18 mouse cellular contexts compared by ENCODE assay signal in genomic region chr17:45081955-45082475, GRCm38 (mm10).
DNase-seq lines count a peak whose midpoint lies in the region; ATAC-seq and TF ChIP-seq lines count a peak whose summit lies in the region.
"Had no signal": no experiment of that assay in that cellular context is flagged by ENCODE, and none has a peak within 500 bp of the region (broad histone marks: within the 10 kb centered on the region; RNA-seq: fewer than 3 reads in every experiment).

No protein-coding gene starts in this region.

- 56% methylated on average over 8 of the region's 8 CpGs for WGBS in kidney, embryonic 15.5 days
- 49% methylated on average over 8 of the region's 8 CpGs for WGBS in kidney, embryonic 16.5 days
- 42% methylated on average over 8 of the region's 8 CpGs for WGBS in midbrain, postnatal 0 days
- WGBS in midbrain, embryonic 16.5 days = 63% methylated on average over 8 of the region's 8 CpGs

- H3K27me3 ChIP-seq in kidney, embryonic 15.5 days = no peaks in the 10 kb centered on the region
- H3K27me3 ChIP-seq in kidney, embryonic 16.5 days (ENCODE audit: insufficient read depth, low read length) = no peaks in the 10 kb centered on the region
- no peaks in the 10 kb centered on the region for H3K27me3 ChIP-seq in midbrain, postnatal 0 days (ENCODE audit: insufficient read depth, low read length)
- no peaks in the 10 kb centered on the region for H3K27me3 ChIP-seq in midbrain, embryonic 16.5 days (ENCODE audit: control insufficient read depth, insufficient read depth, low read depth, low read length)
- H3K27me3 ChIP-seq: forebrain, embryonic 12.5 days; Patski had no signal

- DNase-seq in gastrocnemius, postnatal 25 days = peak; percentile 15
- no peak for DNase-seq in gastrocnemius, postnatal 14 days
- DNase-seq in midbrain, postnatal 0 days (ENCODE audit: low spot score) = peak; percentile 17
- DNase-seq: adrenal gland, postnatal 36 days; cerebellum, postnatal 36 days; gastrocnemius, adult 2 months; heart, postnatal 36 days; liver; thymus, postnatal 25 days had no signal

- H3K9me3 ChIP-seq in kidney, embryonic 15.5 days (replicated peaks) = no peaks in the 10 kb centered on the region
- no peaks in the 10 kb centered on the region for H3K9me3 ChIP-seq in kidney, embryonic 16.5 days (ENCODE audit: low read length)
- no peaks in the 10 kb centered on the region for H3K9me3 ChIP-seq in midbrain, postnatal 0 days (ENCODE audit: low read length)
- no peaks in the 10 kb centered on the region for H3K9me3 ChIP-seq in midbrain, embryonic 16.5 days (replicated peaks; ENCODE audit: control insufficient read depth, low read length, poor library complexity, severe bottlenecking)
- H3K9me3 ChIP-seq: forebrain, embryonic 12.5 days had no signal

- no peak overlapping the region for H3K9ac ChIP-seq in kidney, embryonic 15.5 days
- H3K9ac ChIP-seq in kidney, embryonic 16.5 days (replicated peaks; ENCODE audit: low read length) = no peak overlapping the region
- no peak overlapping the region for H3K9ac ChIP-seq in midbrain, postnatal 0 days (replicated peaks; ENCODE audit: low read length, poor library complexity, severe bottlenecking)
- no peak overlapping the region for H3K9ac ChIP-seq in midbrain, embryonic 16.5 days (ENCODE audit: low read depth, low read length)
- H3K9ac ChIP-seq: forebrain, embryonic 12.5 days had no signal

- no peaks in the 10 kb centered on the region for H3K36me3 ChIP-seq in kidney, embryonic 15.5 days
- H3K36me3 ChIP-seq in kidney, embryonic 16.5 days (ENCODE audit: insufficient read depth, low read length) = no peaks in the 10 kb centered on the region
- no peaks in the 10 kb centered on the region for H3K36me3 ChIP-seq in midbrain, postnatal 0 days (ENCODE audit: insufficient read depth, low read length)
- no peaks in the 10 kb centered on the region for H3K36me3 ChIP-seq in midbrain, embryonic 16.5 days (ENCODE audit: control insufficient read depth, insufficient read depth, low read length)
- H3K36me3 ChIP-seq: forebrain, embryonic 12.5 days had no signal

- intact Hi-C loops in gastrocnemius, postnatal 14 days (cut with DNase I; ENCODE audit: low total_unique reads) = no loop called here

- H3K4me1 ChIP-seq in kidney, embryonic 15.5 days = peaks cover 13% of the 10 kb centered on the region
- H3K4me1 ChIP-seq in kidney, embryonic 16.5 days (ENCODE audit: insufficient read depth, low read length) = peaks cover 10% of the 10 kb centered on the region
- H3K4me1 ChIP-seq in midbrain, postnatal 0 days (ENCODE audit: insufficient read depth, low read length) = peaks cover 3% of the 10 kb centered on the region; the same call in 1 of the 2 replicates
- H3K4me1 ChIP-seq in midbrain, embryonic 16.5 days (ENCODE audit: control insufficient read depth, insufficient read depth, low read length) = no peaks in the 10 kb centered on the region

- TF ChIP-seq CTCF in midbrain, postnatal 0 days (IDR thresholded peaks at IDR 0.05) = no peak

- peak overlapping the region; percentile 32; the same call in 1 of the 2 replicates for H3K27ac ChIP-seq in kidney, embryonic 15.5 days
- H3K27ac ChIP-seq in kidney, embryonic 16.5 days (ENCODE audit: low read length) = no peak overlapping the region
- peak overlapping the region; percentile 34; the same call in 1 of the 2 replicates for H3K27ac ChIP-seq in midbrain, postnatal 0 days (ENCODE audit: low read depth, low read length)
- no peak overlapping the region for H3K27ac ChIP-seq in midbrain, embryonic 16.5 days (ENCODE audit: low read length)
- H3K27ac ChIP-seq: forebrain, embryonic 12.5 days; gastrocnemius, adult 2 months; layer of hippocampus, adult 2 months; stomach, postnatal 0 days had no signal

- no peak overlapping the region for H3K4me3 ChIP-seq in kidney, embryonic 15.5 days (replicated peaks)
- no peak overlapping the region for H3K4me3 ChIP-seq in kidney, embryonic 16.5 days (ENCODE audit: low read length)
- H3K4me3 ChIP-seq in midbrain, postnatal 0 days (ENCODE audit: low read depth, low read length) = no peak overlapping the region
- H3K4me3 ChIP-seq in midbrain, embryonic 16.5 days (ENCODE audit: low read depth, low read length) = no peak overlapping the region
- H3K4me3 ChIP-seq: forebrain, embryonic 12.5 days; gastrocnemius, adult 2 months; layer of hippocampus, adult 2 months had no signal

- no peak overlapping the region for H3K4me2 ChIP-seq in kidney, embryonic 15.5 days
- H3K4me2 ChIP-seq in kidney, embryonic 16.5 days (replicated peaks; ENCODE audit: low read depth, low read length) = no peak overlapping the region
- H3K4me2 ChIP-seq in midbrain, postnatal 0 days (ENCODE audit: low read depth, low read length, poor library complexity, severe bottlenecking) = no peak overlapping the region
- no peak overlapping the region for H3K4me2 ChIP-seq in midbrain, embryonic 16.5 days (ENCODE audit: low read length)
- H3K4me2 ChIP-seq: forebrain, embryonic 12.5 days; midbrain, embryonic 11.5 days had no signal

- peak; percentile 12; the same call in 1 of the 2 replicates for ATAC-seq in kidney, embryonic 15.5 days (replicated peaks; ENCODE audit: low FRiP score)
- no peak for ATAC-seq in kidney, embryonic 16.5 days (ENCODE audit: low FRiP score, low TSS enrichment)
- peak; percentile 44; the same call in 1 of the 2 replicates for ATAC-seq in midbrain, postnatal 0 days (ENCODE audit: low FRiP score)
- no peak for ATAC-seq in midbrain, embryonic 16.5 days
- ATAC-seq in CD4-positive, CD25-positive, alpha-beta regulatory T cell, adult 4 months = no peak
- ATAC-seq: Patski had no signal

Comparison
In these comparisons a context has a peak if more than half of its experiments do, and no peak if none do; other contexts are left out.
1. ATAC-seq: peak in kidney, embryonic 15.5 days (single experiment) and midbrain, postnatal 0 days (single experiment); none in kidney, embryonic 16.5 days (single experiment), midbrain, embryonic 16.5 days (single experiment) and CD4-positive, CD25-positive, alpha-beta regulatory T cell, adult 4 months (single experiment).
2. H3K27ac ChIP-seq: peak in kidney, embryonic 15.5 days (single experiment) and midbrain, postnatal 0 days (single experiment); none in kidney, embryonic 16.5 days (single experiment) and midbrain, embryonic 16.5 days (single experiment).